Mouse (Mus musculus) heart, embryonic 15.5 days (tissue): Measurements from ENCODE around the gene Meaf6. TPM values are rescaled to one million over a fixed set of nuclear protein-coding genes. Genes with fewer than 3 reads are reported as not detected.

Source experiments
- ATAC-seq: fragments of 200-750 bp; cut with Nextera tagmentation; replicated peaks from 2 replicates; pipeline ENCODE4 v1.8.0; 2017; ENCODE audit warnings: low read depth, moderate TSS enrichment; ENCODE audit not compliant: insufficient number of reproducible peaks, insufficient read depth, low FRiP score
- H3K27ac ChIP-seq: fragments of 300-500 bp; sonication (generic); 2 replicates; pipeline ENCODE4 v1.5.1; 2015; ENCODE audit warnings: mild to moderate bottlenecking, inconsistent platforms
- H3K27me3 ChIP-seq: fragments of 300-500 bp; sonication (generic); 2 replicates; pipeline ENCODE4 v1.6.1; 2015; ENCODE audit warnings: inconsistent platforms
- H3K36me3 ChIP-seq: fragments of 300-500 bp; sonication (generic); 2 replicates; pipeline ENCODE4 v1.6.1; 2015; ENCODE audit warnings: mild to moderate bottlenecking, inconsistent platforms
- H3K4me1 ChIP-seq: fragments of 300-500 bp; sonication (generic); replicated peaks from 2 replicates; pipeline ENCODE4 v1.6.1; 2015; ENCODE audit warnings: inconsistent platforms
- H3K4me2 ChIP-seq: fragments of 300-500 bp; sonication (generic); 2 replicates; pipeline ENCODE4 v1.6.1; 2015; ENCODE audit warnings: inconsistent platforms, mild to moderate bottlenecking, moderate library complexity
- H3K4me3 ChIP-seq: fragments of 300-500 bp; sonication (generic); 2 replicates; pipeline ENCODE4 v1.5.1; 2015; ENCODE audit warnings: mild to moderate bottlenecking, inconsistent platforms
- H3K9ac ChIP-seq: fragments of 300-500 bp; sonication (generic); 2 replicates; pipeline ENCODE4 v1.6.1; 2015; ENCODE audit warnings: mild to moderate bottlenecking, inconsistent platforms
- H3K9me3 ChIP-seq: fragments of 300-500 bp; sonication (generic); replicated peaks from 2 replicates; pipeline ENCODE4 v1.6.1; 2016; ENCODE audit warnings: inconsistent platforms
- WGBS: fragments of 180-500 bp; shearing (Covaris S2); methylation state at CpG from one replicate; pipeline ENCODE4 v1.1.7; 2015; ENCODE audit warnings: mixed read lengths; 5-methylcytosine and 5-hydroxymethylcytosine counted together
- polyA plus RNA-seq: library from polyadenylated mRNA; unstranded; fragments of >200 nt; fragmentation: Nextera tagmentation; extraction: Ambion mirVana; gene quantifications from 2 replicates; pipeline ENCODE4 v1.2.1, GENCODE M21; 2015

Meaf6 gene
- polyA plus RNA-seq, 1 experiment from 2014 or later = 38.0 TPM

- no peak overlapping the region for H3K27ac ChIP-seq
- WGBS = 54% methylated on average over 8 of the region's 8 CpGs
- no peak for ATAC-seq
- H3K9me3 ChIP-seq = no peaks in the 10 kb centered on the region
- H3K4me2 ChIP-seq = no peak overlapping the region
- H3K4me1 ChIP-seq = no peaks in the 10 kb centered on the region
- H3K36me3 ChIP-seq = no peaks in the 10 kb centered on the region
- H3K4me3 ChIP-seq = no peak overlapping the region
- H3K27me3 ChIP-seq = peaks cover 24% of the 10 kb centered on the region; the same call in 1 of the 2 replicates
- H3K9ac ChIP-seq = no peak overlapping the region
Observed at GRCm38 (mm10) chr4:125161392-125161791, 76.5 kb downstream of the Meaf6 start.

- Histone ChIP-seq H3K9ac (no peak overlapping the region), H3K4me1 (no peaks in the 10 kb centered on the region), H3K9me3 (no peaks in the 10 kb centered on the region), H3K27ac (no peak overlapping the region), H3K27me3 (peaks cover 24% of the 10 kb centered on the region; the same call in 1 of the 2 replicates), H3K4me3 (no peak overlapping the region), H3K36me3 (no peaks in the 10 kb centered on the region), H3K4me2 (no peak overlapping the region)
- WGBS = 55% methylated on average over 7 of the region's 7 CpGs
- no peak for ATAC-seq
Observed at GRCm38 (mm10) chr4:125162701-125163100, 77.8 kb downstream of the Meaf6 start.

Other genes starting within 250 kb of the Meaf6 start
- gene Yrdc, start 234.5 kb upstream of the Meaf6 start, polyA plus RNA-seq = 20.4 and 23.8 TPM in 2 replicates
- gene 1110065P20Rik, start 233.9 kb upstream of the Meaf6 start, polyA plus RNA-seq = 40.3 and 43.9 TPM in 2 replicates
- gene Maneal, start 223.0 kb upstream of the Meaf6 start, polyA plus RNA-seq = 0.16 TPM in 1 of 2 replicates, not detected in the other
- 0.10 TPM in 1 of 2 replicates, not detected in the other for gene Epha10, start 204.2 kb upstream of the Meaf6 start, polyA plus RNA-seq
- 8.2 and 9.7 TPM in 2 replicates for gene 9930104L06Rik, start 148.1 kb upstream of the Meaf6 start, polyA plus RNA-seq
- gene Cdca8, start 145.8 kb upstream of the Meaf6 start, polyA plus RNA-seq = 106 and 111 TPM in 2 replicates
- gene Rspo1, start 98.7 kb upstream of the Meaf6 start, polyA plus RNA-seq = 6.6 and 9.9 TPM in 2 replicates
- gene Gnl2, start 68.5 kb upstream of the Meaf6 start, polyA plus RNA-seq = 52.1 and 55.6 TPM in 2 replicates
- 0.16 and 0.39 TPM in 2 replicates for gene Dnali1, start 19.4 kb upstream of the Meaf6 start, polyA plus RNA-seq
- 16.1 and 20.1 TPM in 2 replicates for gene Snip1, start 18.5 kb upstream of the Meaf6 start, polyA plus RNA-seq
- gene Zc3h12a, start 42.7 kb downstream of the Meaf6 start, polyA plus RNA-seq = 0.59 and 0.96 TPM in 2 replicates